ENCODE assay signal across 20 mouse cellular contexts in the genomic region with DNA sequence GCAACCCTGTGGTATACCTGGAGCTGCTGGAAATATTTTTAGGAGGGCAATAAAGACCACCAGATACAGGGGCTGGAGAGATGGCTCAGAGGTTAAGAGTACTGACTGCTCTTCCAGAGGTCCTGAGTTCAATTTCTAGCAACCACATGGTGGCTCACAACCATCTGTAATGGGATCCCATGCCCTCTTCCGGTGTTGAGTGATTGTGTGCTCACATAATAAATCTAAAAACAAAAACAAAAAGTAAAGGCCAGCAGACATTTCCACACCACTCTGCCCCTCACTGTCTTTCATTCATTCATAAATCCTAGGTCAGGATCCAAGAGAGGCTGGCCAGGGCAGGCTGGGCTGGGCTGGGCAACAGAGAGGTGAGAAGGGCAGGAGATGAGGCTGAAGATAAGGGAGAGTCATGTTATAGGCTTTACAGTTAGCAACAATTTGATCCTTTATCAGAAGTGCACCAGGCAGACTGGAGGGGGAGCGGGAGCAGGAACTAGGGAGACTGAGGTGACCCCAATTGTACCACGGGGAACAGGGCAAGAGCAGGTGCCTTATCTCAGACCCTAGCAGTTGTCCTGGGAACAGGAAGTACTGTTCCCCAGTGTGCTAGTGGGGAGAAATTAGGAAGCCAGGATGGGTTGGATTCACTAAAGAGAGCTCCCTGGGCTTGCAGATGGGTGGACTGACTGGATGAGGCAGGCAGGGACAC. TPM values are rescaled to one million over a fixed set of nuclear protein-coding genes. Genes with fewer than 3 reads are reported as not detected.
DNase-seq lines count a peak whose midpoint lies in the region; ATAC-seq and TF ChIP-seq lines count a peak whose summit lies in the region.
"Had no signal": no experiment of that assay in that cellular context is flagged by ENCODE, and none has a peak within 500 bp of the region (broad histone marks: within the 10 kb centered on the region; RNA-seq: fewer than 3 reads in every experiment).

No protein-coding gene starts in this region.

- ATAC-seq in embryonic facial prominence, embryonic 13.5 days (ENCODE audit: insufficient number of reproducible peaks, insufficient read depth, low FRiP score, low TSS enrichment, low read depth), result no peak
- no peak for ATAC-seq in intestine, postnatal 0 days
- ATAC-seq in intestine, embryonic 16.5 days, result no peak
- ATAC-seq in midbrain, embryonic 11.5 days (ENCODE audit: low FRiP score), result no peak
- ATAC-seq in midbrain, embryonic 16.5 days, result no peak
- ATAC-seq: inflammation-experienced regulatory T-cells, adult 6 months had no signal

- H3K27me3 ChIP-seq in embryonic facial prominence, embryonic 13.5 days, result no peaks in the 10 kb centered on the region
- H3K27me3 ChIP-seq in embryonic facial prominence, embryonic 10.5 days (replicated peaks; ENCODE audit: low read depth, poor library complexity, severe bottlenecking), result peaks cover 6% of the 10 kb centered on the region
- H3K27me3 ChIP-seq in intestine, postnatal 0 days (replicated peaks; ENCODE audit: control insufficient read depth, insufficient read depth, low read length), result no peaks in the 10 kb centered on the region
- no peaks in the 10 kb centered on the region for H3K27me3 ChIP-seq in intestine, embryonic 16.5 days (replicated peaks; ENCODE audit: control insufficient read depth, insufficient read depth, low read length)
- H3K27me3 ChIP-seq in midbrain, embryonic 11.5 days (ENCODE audit: control insufficient read depth, insufficient read depth, low read length), result no peaks in the 10 kb centered on the region
- H3K27me3 ChIP-seq in midbrain, embryonic 16.5 days (ENCODE audit: control insufficient read depth, insufficient read depth, low read depth, low read length), result no peaks in the 10 kb centered on the region

- H3K4me3 ChIP-seq in embryonic facial prominence, embryonic 13.5 days, result no peak overlapping the region
- no peak overlapping the region for H3K4me3 ChIP-seq in embryonic facial prominence, embryonic 10.5 days
- no peak overlapping the region for H3K4me3 ChIP-seq in intestine, postnatal 0 days (ENCODE audit: low read depth, low read length)
- H3K4me3 ChIP-seq in intestine, embryonic 16.5 days (ENCODE audit: low read length), result no peak overlapping the region
- H3K4me3 ChIP-seq in midbrain, embryonic 11.5 days (ENCODE audit: low read depth, low read length), result no peak overlapping the region
- no peak overlapping the region for H3K4me3 ChIP-seq in midbrain, embryonic 16.5 days (ENCODE audit: low read depth, low read length)
- H3K4me3 ChIP-seq: gastrocnemius, adult 2 months; left cerebral cortex, adult 2 months; neural tube, embryonic 12.5 days had no signal

- TF ChIP-seq CTCF in intestine, postnatal 0 days (IDR thresholded peaks at IDR 0.05; ENCODE audit: low read depth), result no peak

- H3K36me3 ChIP-seq in embryonic facial prominence, embryonic 13.5 days, result peaks cover 19% of the 10 kb centered on the region
- H3K36me3 ChIP-seq in embryonic facial prominence, embryonic 10.5 days (replicated peaks), result peaks cover 5% of the 10 kb centered on the region
- H3K36me3 ChIP-seq in intestine, postnatal 0 days (ENCODE audit: control insufficient read depth, insufficient read depth), result no peaks in the 10 kb centered on the region
- no peaks in the 10 kb centered on the region for H3K36me3 ChIP-seq in intestine, embryonic 16.5 days (ENCODE audit: control insufficient read depth, insufficient read depth, low read length)
- no peaks in the 10 kb centered on the region for H3K36me3 ChIP-seq in midbrain, embryonic 11.5 days (ENCODE audit: control insufficient read depth, insufficient read depth, low read length)
- H3K36me3 ChIP-seq in midbrain, embryonic 16.5 days (ENCODE audit: control insufficient read depth, insufficient read depth, low read length), result no peaks in the 10 kb centered on the region
- H3K36me3 ChIP-seq: liver, embryonic 13.5 days; neural tube, embryonic 12.5 days had no signal

- H3K9me3 ChIP-seq in embryonic facial prominence, embryonic 13.5 days, result no peaks in the 10 kb centered on the region
- no peaks in the 10 kb centered on the region for H3K9me3 ChIP-seq in embryonic facial prominence, embryonic 10.5 days
- H3K9me3 ChIP-seq in intestine, postnatal 0 days (ENCODE audit: control insufficient read depth), result no peaks in the 10 kb centered on the region
- no peaks in the 10 kb centered on the region for H3K9me3 ChIP-seq in intestine, embryonic 16.5 days (ENCODE audit: control insufficient read depth, low read length)
- no peaks in the 10 kb centered on the region for H3K9me3 ChIP-seq in midbrain, embryonic 11.5 days (ENCODE audit: control insufficient read depth, low read length)
- H3K9me3 ChIP-seq in midbrain, embryonic 16.5 days (replicated peaks; ENCODE audit: control insufficient read depth, low read length, poor library complexity, severe bottlenecking), result no peaks in the 10 kb centered on the region
- H3K9me3 ChIP-seq: liver, embryonic 13.5 days; neural tube, embryonic 12.5 days had no signal

- H3K4me1 ChIP-seq in embryonic facial prominence, embryonic 13.5 days, result peaks cover 68% of the 10 kb centered on the region
- peaks cover 70% of the 10 kb centered on the region for H3K4me1 ChIP-seq in embryonic facial prominence, embryonic 10.5 days
- peaks cover 17% of the 10 kb centered on the region for H3K4me1 ChIP-seq in intestine, postnatal 0 days (replicated peaks; ENCODE audit: control insufficient read depth, insufficient read depth, low read length)
- H3K4me1 ChIP-seq in intestine, embryonic 16.5 days (ENCODE audit: control insufficient read depth, insufficient read depth, low read length), result peaks cover 52% of the 10 kb centered on the region
- H3K4me1 ChIP-seq in midbrain, embryonic 11.5 days (ENCODE audit: control insufficient read depth, insufficient read depth, low read length), result peaks cover 11% of the 10 kb centered on the region
- peaks cover 17% of the 10 kb centered on the region for H3K4me1 ChIP-seq in midbrain, embryonic 16.5 days (ENCODE audit: control insufficient read depth, insufficient read depth, low read length)

- 84% methylated on average over 3 of the region's 3 CpGs for WGBS in embryonic facial prominence, embryonic 13.5 days
- 90% methylated on average over 3 of the region's 3 CpGs for WGBS in embryonic facial prominence, embryonic 10.5 days
- 61% methylated on average over 3 of the region's 3 CpGs for WGBS in intestine, postnatal 0 days
- WGBS in intestine, embryonic 16.5 days, result 72% methylated on average over 3 of the region's 3 CpGs
- 89% methylated on average over 3 of the region's 3 CpGs for WGBS in midbrain, embryonic 11.5 days
- 96% methylated on average over 3 of the region's 3 CpGs for WGBS in midbrain, embryonic 16.5 days

- no peak for DNase-seq in embryonic facial prominence, embryonic 10.5 days (ENCODE audit: low spot score)
- DNase-seq in midbrain, embryonic 11.5 days (ENCODE audit: low spot score, missing footprints), result peak; percentile 54
- DNase-seq in naive thymus-derived CD4-positive, alpha-beta T cell, adult 2 months (ENCODE audit: low read depth), result peak; percentile 13
- DNase-seq in layer of hippocampus, adult 9-10 months (ENCODE audit: low spot score), result no peak
- DNase-seq: adrenal gland, adult 2 months; cerebellum, adult 9-11 months; gastrocnemius, adult 2 months; kidney, postnatal 25 days; layer of hippocampus, adult 9-11 months; left cerebral cortex, postnatal 4 days; liver, embryonic 13.5 days; lung, embryonic 14.5 days; thymus, postnatal 25 days had no signal

- H3K9ac ChIP-seq in embryonic facial prominence, embryonic 13.5 days, result peak overlapping the region; percentile 99; the same call in 1 of the 2 replicates
- peak overlapping the region; percentile 22; the same call in 1 of the 2 replicates for H3K9ac ChIP-seq in intestine, postnatal 0 days (ENCODE audit: low read depth, low read length)
- H3K9ac ChIP-seq in intestine, embryonic 16.5 days (ENCODE audit: low read depth, low read length), result no peak overlapping the region
- H3K9ac ChIP-seq in midbrain, embryonic 11.5 days (ENCODE audit: low read length), result no peak overlapping the region
- H3K9ac ChIP-seq in midbrain, embryonic 16.5 days (ENCODE audit: low read depth, low read length), result no peak overlapping the region
- H3K9ac ChIP-seq: liver, embryonic 13.5 days; neural tube, embryonic 12.5 days had no signal

- H3K4me2 ChIP-seq in embryonic facial prominence, embryonic 13.5 days, result peak overlapping the region; percentile 88
- no peak overlapping the region for H3K4me2 ChIP-seq in intestine, postnatal 0 days (replicated peaks; ENCODE audit: low read depth)
- no peak overlapping the region for H3K4me2 ChIP-seq in intestine, embryonic 16.5 days (ENCODE audit: low read depth, low read length)
- no peak overlapping the region for H3K4me2 ChIP-seq in midbrain, embryonic 11.5 days
- no peak overlapping the region for H3K4me2 ChIP-seq in midbrain, embryonic 16.5 days (ENCODE audit: low read length)

- H3K27ac ChIP-seq in embryonic facial prominence, embryonic 13.5 days, result no peak overlapping the region
- no peak overlapping the region for H3K27ac ChIP-seq in embryonic facial prominence, embryonic 10.5 days (replicated peaks)
- no peak overlapping the region for H3K27ac ChIP-seq in intestine, postnatal 0 days (ENCODE audit: low read depth, low read length)
- H3K27ac ChIP-seq in intestine, embryonic 16.5 days (ENCODE audit: low read length), result no peak overlapping the region
- H3K27ac ChIP-seq in midbrain, embryonic 11.5 days (ENCODE audit: low read depth, low read length), result no peak overlapping the region
- H3K27ac ChIP-seq in midbrain, embryonic 16.5 days (ENCODE audit: low read length), result no peak overlapping the region
- H3K27ac ChIP-seq: gastrocnemius, adult 2 months; left cerebral cortex, adult 2 months; liver, embryonic 13.5 days; neural tube, embryonic 12.5 days had no signal

RNA-seq across cellular contexts. Expression of a gene that starts 2.4 kb away (rescaled TPM):
- 7.8 and 8.7 TPM in 2 replicates for polyA plus RNA-seq in embryonic facial prominence, embryonic 13.5 days (2015; fragmentation: Nextera tagmentation; extraction: Ambion mirVana)
- polyA plus RNA-seq in embryonic facial prominence, embryonic 10.5 days (2016; fragmentation: Nextera tagmentation; extraction: Ambion mirVana), result 2.9 and 3.5 TPM in 2 replicates
- polyA plus RNA-seq in intestine, postnatal 0 days (2015; fragmentation: Nextera tagmentation; extraction: Ambion mirVana), result 2.3 and 2.6 TPM in 2 replicates
- polyA plus RNA-seq in intestine, embryonic 16.5 days (2015; fragmentation: Nextera tagmentation; extraction: Ambion mirVana), result 7.1 and 7.3 TPM in 2 replicates
- 0.90 and 1.8 TPM in 2 replicates for polyA plus RNA-seq in midbrain, embryonic 11.5 days (2014; fragmentation: Nextera tagmentation; extraction: Ambion mirVana)
- 2.1 and 2.6 TPM in 2 replicates for polyA plus RNA-seq in midbrain, embryonic 16.5 days (2015; fragmentation: Nextera tagmentation; extraction: Ambion mirVana)

Comparison
In these comparisons a context has a peak if more than half of its experiments do, and no peak if none do; other contexts are left out.
1. H3K9ac ChIP-seq: peak in embryonic facial prominence, embryonic 13.5 days (single experiment) and intestine, postnatal 0 days (single experiment); none in intestine, embryonic 16.5 days (single experiment), midbrain, embryonic 11.5 days (single experiment) and midbrain, embryonic 16.5 days (single experiment).
2. DNase-seq: peak in midbrain, embryonic 11.5 days (single experiment) and naive thymus-derived CD4-positive, alpha-beta T cell, adult 2 months (single experiment); none in embryonic facial prominence, embryonic 10.5 days (single experiment) and layer of hippocampus, adult 9-10 months (single experiment).